Comparison of ENCODE assay signal across 22 mouse cellular contexts in the genomic region with DNA sequence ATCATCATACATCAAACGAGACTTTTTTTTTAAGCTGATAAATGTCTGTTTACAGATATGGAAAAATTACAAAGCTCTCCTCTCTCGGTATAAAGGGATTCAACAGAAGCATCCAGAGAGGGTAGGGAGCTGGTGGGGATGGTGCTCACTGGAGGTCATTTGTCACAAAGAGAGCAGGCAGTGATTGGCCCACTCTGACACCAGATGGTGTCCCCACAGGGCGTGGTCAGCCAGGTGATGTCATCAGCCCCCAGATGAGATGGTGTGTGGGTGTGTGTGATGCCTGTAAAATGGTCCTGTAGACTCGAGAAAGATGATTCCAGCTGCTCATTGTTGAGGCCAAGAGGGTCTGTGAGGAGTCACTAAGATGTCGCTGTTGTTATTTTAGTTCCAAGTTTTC.
"Had no signal": no experiment of that assay in that cellular context is flagged by ENCODE, and none has a peak within 500 bp of the region (broad histone marks: within the 10 kb centered on the region; RNA-seq: fewer than 3 reads in every experiment).

No protein-coding gene starts in this region.

- H3K4me3 ChIP-seq: limb, embryonic 10.5 days; limb, embryonic 13.5 days; liver, embryonic 13.5 days; megakaryocyte, embryonic 14.5 days; midbrain, embryonic 10.5 days; midbrain, embryonic 13.5 days had no signal

- H3K9ac ChIP-seq: limb, embryonic 13.5 days; liver, embryonic 13.5 days; midbrain, embryonic 13.5 days had no signal

- DNase-seq: kidney, adult 2 months; kidney, postnatal 10 days; kidney, postnatal 4 days; layer of hippocampus, postnatal 36 days; liver; liver, embryonic 13.5 days; lung, adult 2 months; lung, postnatal 10 days; lung, postnatal 36 days; right cerebral cortex, adult 18-20 months; right cerebral cortex, postnatal 14 days; right cerebral cortex, postnatal 4 days; thymus, adult 18-20 months; thymus, postnatal 36 days had no signal

- H3K27ac ChIP-seq: limb, embryonic 10.5 days; limb, embryonic 13.5 days; liver, embryonic 13.5 days; midbrain, embryonic 10.5 days; midbrain, embryonic 13.5 days; stomach, postnatal 0 days had no signal

- H3K4me2 ChIP-seq: limb, embryonic 13.5 days; liver, embryonic 13.5 days; midbrain, embryonic 13.5 days had no signal

- H3K9me3 ChIP-seq: limb, embryonic 10.5 days; limb, embryonic 13.5 days; liver, embryonic 13.5 days; megakaryocyte, embryonic 14.5 days; midbrain, embryonic 10.5 days; midbrain, embryonic 13.5 days had no signal

- H3K36me3 ChIP-seq: limb, embryonic 13.5 days; liver, embryonic 13.5 days had no signal

- ATAC-seq: intestine, postnatal 0 days; midbrain, embryonic 13.5 days; midbrain, embryonic 16.5 days had no signal

- H3K4me1 ChIP-seq: limb, embryonic 13.5 days had no signal

- H3K27me3 ChIP-seq: limb, embryonic 13.5 days; liver, embryonic 13.5 days; midbrain, embryonic 13.5 days had no signal
